Mouse (Mus musculus) heart, adult 2 months (tissue): ENCODE results near the gene Ebf1.

Experiments
- CTCF ChIP-seq: fragments of 200-600 bp; IDR thresholded peaks from 2 replicates; pipeline ENCODE4 v1.8.1; 2022; ENCODE audit warnings: antibody characterized with exemption, mild to moderate bottlenecking, moderate library complexity
- EP300 ChIP-seq: fragments of 200-500 bp; IDR thresholded peaks from 2 replicates; pipeline ENCODE4 v1.6.1; 2011; ENCODE audit warnings: low read depth, low read length, control low read depth; ENCODE audit not compliant: insufficient read depth
- POLR2A ChIP-seq: fragments of 200-500 bp; IDR thresholded peaks from 2 replicates; pipeline ENCODE4 v1.6.1; 2011; ENCODE audit warnings: mild to moderate bottlenecking, low read depth, low read length, control low read depth; ENCODE audit not compliant: insufficient read depth

DNA sequence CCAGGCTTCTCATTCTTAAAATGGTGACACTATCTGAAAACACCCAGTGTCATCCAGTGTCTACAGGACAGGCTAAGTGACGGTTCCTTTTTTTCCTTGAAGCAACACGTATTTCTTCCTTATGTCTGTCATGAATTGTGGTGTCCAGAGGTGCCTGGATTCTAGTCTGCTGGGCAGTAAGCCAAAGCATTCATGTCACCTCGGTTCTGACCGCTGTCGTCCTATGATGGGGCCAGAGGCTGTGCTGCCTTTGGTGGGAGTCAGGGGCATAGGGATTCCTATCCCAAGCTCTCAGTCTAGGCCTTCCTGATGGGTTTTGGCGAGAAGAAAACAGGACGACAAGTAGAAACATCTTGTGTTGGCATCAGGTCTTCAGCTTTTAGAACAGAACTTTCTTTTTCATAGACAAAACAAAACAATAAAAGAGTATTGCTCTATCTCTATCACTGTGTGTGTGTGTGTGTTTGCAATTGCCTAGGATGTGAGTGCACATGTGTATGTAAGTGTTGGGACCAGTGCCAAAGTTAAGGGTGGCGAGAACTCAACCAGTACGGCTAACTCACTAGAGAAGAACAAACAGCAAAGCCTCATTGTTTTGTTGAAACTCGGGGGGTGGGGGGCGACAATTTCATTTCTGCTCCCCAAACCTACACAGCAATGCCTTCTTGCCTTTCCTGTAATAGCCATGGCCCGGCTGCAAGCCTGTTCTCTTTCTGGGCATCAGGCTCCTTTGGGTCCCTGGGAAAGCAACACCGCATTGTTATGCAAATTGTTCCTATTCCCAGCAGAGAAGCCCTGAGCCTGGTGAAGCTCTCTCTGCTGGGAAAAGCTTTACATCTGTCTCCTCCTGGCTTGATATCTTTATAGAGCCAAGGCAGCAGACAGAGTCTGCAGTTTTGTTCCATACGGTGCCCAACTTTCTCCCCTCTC is 224.3 kb downstream of the Ebf1 start:
- no peak for TF ChIP-seq POLR2A
- no peak for TF ChIP-seq CTCF
- TF ChIP-seq EP300, result no peak
